Mouse (Mus musculus) limb, embryonic 14.5 days (tissue): ENCODE results near the gene Mrps15. TPM values are rescaled to one million over a fixed set of nuclear protein-coding genes. Genes with fewer than 3 reads are reported as not detected.

ENCODE experiments used
- ATAC-seq: fragments of 200-750 bp; cut with Nextera tagmentation; 2 replicates; pipeline ENCODE4 v1.8.0; 2017; ENCODE audit warnings: low read depth, moderate number of reproducible peaks, moderate TSS enrichment; ENCODE audit not compliant: low FRiP score
- DNase-seq: peaks from one replicate; pipeline ENCODE4 v3.0.0-alpha.2; 2015; ENCODE audit warnings: low spot score
- H3K27ac ChIP-seq: fragments of 300-500 bp; sonication (generic); replicated peaks from 2 replicates; pipeline ENCODE4 v1.5.1; 2014; ENCODE audit warnings: low read depth, mild to moderate bottlenecking, low read length, moderate library complexity, mixed read lengths
- H3K27me3 ChIP-seq: fragments of 300-500 bp; sonication (generic); 2 replicates; pipeline ENCODE4 v1.6.1; 2014; ENCODE audit warnings: low read length, mixed read lengths; ENCODE audit not compliant: control insufficient read depth, insufficient read depth
- H3K36me3 ChIP-seq: fragments of 300-500 bp; sonication (generic); 2 replicates; pipeline ENCODE4 v1.6.1; 2014; ENCODE audit warnings: mild to moderate bottlenecking, low read length, moderate library complexity, mixed read lengths; ENCODE audit not compliant: control insufficient read depth, insufficient read depth
- H3K4me1 ChIP-seq: fragments of 300-500 bp; sonication (generic); 2 replicates; pipeline ENCODE4 v1.6.1; 2014; ENCODE audit warnings: antibody characterized with exemption, low read length, mixed read lengths; ENCODE audit not compliant: control insufficient read depth, insufficient read depth
- H3K4me2 ChIP-seq: fragments of 300-500 bp; sonication (generic); replicated peaks from 2 replicates; pipeline ENCODE4 v1.6.1; 2014; ENCODE audit warnings: low read depth, mild to moderate bottlenecking, low read length, moderate library complexity; ENCODE audit not compliant: severe bottlenecking
- H3K4me3 ChIP-seq: fragments of 300-500 bp; sonication (generic); replicated peaks from 2 replicates; pipeline ENCODE4 v1.5.1; 2014; ENCODE audit warnings: low read length
- H3K9ac ChIP-seq: fragments of 300-500 bp; sonication (generic); 2 replicates; pipeline ENCODE4 v1.6.1; 2014; ENCODE audit warnings: mild to moderate bottlenecking, low read depth, low read length, moderate library complexity; ENCODE audit not compliant: severe bottlenecking
- H3K9me3 ChIP-seq: fragments of 300-500 bp; sonication (generic); 2 replicates; pipeline ENCODE4 v1.6.1; 2016; ENCODE audit warnings: low read length; ENCODE audit not compliant: control insufficient read depth
- POLR2A ChIP-seq: fragments of 200-500 bp; IDR thresholded peaks from 2 replicates; pipeline ENCODE4 v1.8.0; 2012; ENCODE audit warnings: inconsistent platforms, mild to moderate bottlenecking, moderate library complexity, borderline replicate concordance; ENCODE audit not compliant: insufficient read depth, insufficient read length; ENCODE audit errors: extremely low read depth
- WGBS: fragments of 180-500 bp; shearing (Covaris S2); extraction: QIAGEN DNeasy Blood & Tissue Kit; methylation state at CpG from one replicate; pipeline ENCODE4 v1.1.7; 2014; 5-methylcytosine and 5-hydroxymethylcytosine counted together
- polyA plus RNA-seq, 2 experiments: library from polyadenylated mRNA; depleted of rRNA in 1 of 2; stranded (reverse) in 1 of 2; unstranded in 1 of 2; fragments of >200 nt; fragmentation: Nextera tagmentation in 1 of 2; extraction: Ambion mirVana in 1 of 2; gene quantifications; 2 replicates each; pipeline versions ENCODE4 v1.2.1 to v1.2.3; 2012 to 2014

Mrps15 gene
- polyA plus RNA-seq, 2 experiments: 83.5 to 140 TPM

- no peaks in the 10 kb centered on the region for H3K9me3 ChIP-seq
- H3K36me3 ChIP-seq: no peaks in the 10 kb centered on the region
- no peak overlapping the region for H3K9ac ChIP-seq
- no peak for TF ChIP-seq POLR2A
- no peak overlapping the region for H3K4me3 ChIP-seq
- no peak overlapping the region for H3K27ac ChIP-seq
- DNase-seq: no peak
- H3K4me1 ChIP-seq: no peaks in the 10 kb centered on the region
- no peaks in the 10 kb centered on the region for H3K27me3 ChIP-seq
- ATAC-seq: no peak
- H3K4me2 ChIP-seq: no peak overlapping the region
- WGBS: 87% methylated on average over 7 of the region's 7 CpGs
These were observed 18.5 kb downstream of the Mrps15 start for GRCm38 (mm10) chr4:126065241-126065640.

GRCm38 (mm10) chr4:126067401-126068077 is 20.8 kb downstream of the Mrps15 start:
- TF ChIP-seq POLR2A: no peak
- WGBS: 65% methylated on average over 15 of the region's 15 CpGs
- DNase-seq: no peak
- H3K4me2 ChIP-seq: no peak overlapping the region
- no peaks in the 10 kb centered on the region for H3K9me3 ChIP-seq
- H3K27me3 ChIP-seq: no peaks in the 10 kb centered on the region
- no peak overlapping the region for H3K27ac ChIP-seq
- H3K9ac ChIP-seq: no peak overlapping the region
- H3K4me3 ChIP-seq: no peak overlapping the region
- no peaks in the 10 kb centered on the region for H3K36me3 ChIP-seq
- H3K4me1 ChIP-seq: no peaks in the 10 kb centered on the region
- ATAC-seq: no peak

GRCm38 (mm10) chr4:126068842-126069241 is 22.1 kb downstream of the Mrps15 start:
- ATAC-seq: no peak
- no peak for TF ChIP-seq POLR2A
- H3K27me3 ChIP-seq: no peaks in the 10 kb centered on the region
- no peak for DNase-seq
- no peak overlapping the region for H3K4me2 ChIP-seq
- no peak overlapping the region for H3K4me3 ChIP-seq
- no peaks in the 10 kb centered on the region for H3K4me1 ChIP-seq
- H3K36me3 ChIP-seq: no peaks in the 10 kb centered on the region
- 82% methylated on average over 6 of the region's 6 CpGs for WGBS
- H3K9me3 ChIP-seq: no peaks in the 10 kb centered on the region
- no peak overlapping the region for H3K9ac ChIP-seq
- no peak overlapping the region for H3K27ac ChIP-seq

GRCm38 (mm10) chr4:126077833-126078232 is 31.1 kb downstream of the Mrps15 start:
- H3K9me3 ChIP-seq: no peaks in the 10 kb centered on the region
- no peak overlapping the region for H3K27ac ChIP-seq
- H3K27me3 ChIP-seq: no peaks in the 10 kb centered on the region
- ATAC-seq (no peak), DNase-seq (no peak)
- H3K9ac ChIP-seq: no peak overlapping the region
- no peaks in the 10 kb centered on the region for H3K36me3 ChIP-seq
- WGBS: 84% methylated on average over 6 of the region's 6 CpGs
- H3K4me3 ChIP-seq: no peak overlapping the region
- no peak for TF ChIP-seq POLR2A
- no peak overlapping the region for H3K4me2 ChIP-seq
- H3K4me1 ChIP-seq: no peaks in the 10 kb centered on the region

GRCm38 (mm10) chr4:126079266-126079665 is 32.5 kb downstream of the Mrps15 start:
- no peak overlapping the region for H3K4me3 ChIP-seq
- no peak overlapping the region for H3K4me2 ChIP-seq
- no peaks in the 10 kb centered on the region for H3K4me1 ChIP-seq
- H3K36me3 ChIP-seq: peaks cover 3% of the 10 kb centered on the region; the same call in 1 of the 2 replicates
- no peak overlapping the region for H3K9ac ChIP-seq
- ATAC-seq: no peak
- no peak overlapping the region for H3K27ac ChIP-seq
- H3K27me3 ChIP-seq: no peaks in the 10 kb centered on the region
- no peaks in the 10 kb centered on the region for H3K9me3 ChIP-seq
- WGBS: 72% methylated on average over 4 of the region's 4 CpGs
- DNase-seq: no peak
- TF ChIP-seq POLR2A: no peak

GRCm38 (mm10) chr4:126081601-126082000 is 34.9 kb downstream of the Mrps15 start:
- no peak for DNase-seq
- H3K9ac ChIP-seq: no peak overlapping the region
- H3K4me3 ChIP-seq: no peak overlapping the region
- peaks cover 3% of the 10 kb centered on the region; the same call in 1 of the 2 replicates for H3K36me3 ChIP-seq
- no peaks in the 10 kb centered on the region for H3K4me1 ChIP-seq
- no peaks in the 10 kb centered on the region for H3K9me3 ChIP-seq
- H3K4me2 ChIP-seq: no peak overlapping the region
- 96% methylated on average over 1 of the region's 1 CpGs for WGBS
- no peak overlapping the region for H3K27ac ChIP-seq
- TF ChIP-seq POLR2A: no peak
- H3K27me3 ChIP-seq: no peaks in the 10 kb centered on the region
- ATAC-seq: no peak
